Mouse (Mus musculus) brown adipose tissue, adult 24 weeks (tissue): ENCODE results near the gene Vdr. TPM values are rescaled to one million over a fixed set of nuclear protein-coding genes. Genes with fewer than 3 reads are reported as not detected.
"Not testable (repeated sequence)": the region's sequence is repeated elsewhere in the genome, so short reads cannot be mapped to it uniquely, and the experiment has no call there.

Source experiments
- H3K27ac ChIP-seq: fragments of 200-500 bp; replicated peaks from 2 replicates; pipeline ENCODE4 v1.5.1; 2012; ENCODE audit warnings: low read depth, mild to moderate bottlenecking, low read length
- H3K4me1 ChIP-seq: fragments of 200-500 bp; 2 replicates; pipeline ENCODE4 v1.6.1; 2012; ENCODE audit warnings: low read length, mixed read lengths; ENCODE audit not compliant: control insufficient read depth, insufficient read depth, insufficient read length
- H3K4me3 ChIP-seq: fragments of 200-500 bp; 2 replicates; pipeline ENCODE4 v1.5.1; 2012; ENCODE audit warnings: low read depth, mild to moderate bottlenecking, low read length, moderate library complexity; ENCODE audit not compliant: insufficient read depth
- polyA plus RNA-seq: library from polyadenylated mRNA; stranded (reverse); fragments of >200 nt; gene quantifications from 2 replicates; pipeline ENCODE4 v1.2.4, GENCODE M21; 2012; ENCODE audit not compliant: missing spikeins, insufficient read depth, insufficient read length

The Vdr gene
- polyA plus RNA-seq, 1 experiment: 1.5 TPM

DNA sequence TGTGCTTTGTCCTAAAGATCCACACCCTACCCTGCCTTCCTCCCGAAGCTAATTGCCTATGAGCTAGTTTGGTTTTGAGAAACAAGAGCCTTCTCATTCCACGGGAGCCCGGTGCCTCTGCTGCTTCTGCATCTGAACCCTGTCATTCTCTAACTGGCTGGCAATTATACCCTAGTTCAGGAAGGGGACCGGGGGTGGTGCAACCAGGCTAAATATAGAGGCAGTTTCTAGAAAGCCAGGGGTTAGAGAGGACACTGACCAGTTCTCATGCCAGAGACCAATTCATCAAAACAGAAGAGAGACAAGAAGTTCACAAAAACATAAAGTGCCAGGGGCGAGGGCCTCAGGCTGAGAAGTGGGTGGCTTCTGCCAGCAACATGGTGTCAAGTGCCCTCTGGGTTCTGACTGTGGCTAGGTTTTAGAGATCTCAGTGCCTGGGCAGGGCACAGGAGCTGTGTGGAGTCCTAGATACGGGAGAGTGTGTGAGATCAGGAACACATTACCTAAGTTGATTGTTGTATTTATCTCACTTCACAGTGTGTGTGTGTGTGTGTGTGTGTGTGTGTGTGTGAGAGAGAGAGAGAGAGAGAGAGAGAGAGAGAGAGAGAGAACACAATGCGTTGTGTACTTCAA lies 31.6 kb downstream of the Vdr start:
- no peaks in the 10 kb centered on the region for H3K4me1 ChIP-seq
- no peak overlapping the region for H3K4me3 ChIP-seq
- no peak overlapping the region for H3K27ac ChIP-seq

GRCm38 (mm10) chr15:97875784-97876183 lies 34.6 kb downstream of the Vdr start:
- Histone ChIP-seq H3K4me1 (peaks cover 4% of the 10 kb centered on the region; the same call in 1 of the 2 replicates), H3K4me3 (no peak overlapping the region), H3K27ac (no peak overlapping the region)

DNA sequence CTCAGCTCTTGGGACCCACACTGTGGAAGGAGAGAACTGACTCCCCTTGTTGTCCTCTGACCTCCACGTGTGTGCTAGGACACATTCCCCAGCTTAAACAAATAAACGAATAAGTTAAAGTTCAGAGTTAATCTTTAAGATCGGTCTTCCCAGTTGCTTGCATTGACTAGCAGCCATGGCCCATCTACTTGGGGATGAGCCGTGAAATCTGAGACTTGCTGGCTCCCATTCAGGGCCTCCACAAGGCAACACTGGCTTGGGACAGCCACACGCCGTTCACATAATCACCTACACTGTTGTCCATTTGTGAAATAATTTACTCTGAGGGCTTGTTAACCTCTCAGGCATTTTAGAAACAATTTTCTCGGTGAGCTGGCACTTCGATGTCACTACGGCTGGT lies 36.7 kb downstream of the Vdr start:
- H3K4me1 ChIP-seq: peaks cover 5% of the 10 kb centered on the region; the same call in 1 of the 2 replicates
- no peak overlapping the region for H3K4me3 ChIP-seq
- no peak overlapping the region for H3K27ac ChIP-seq

- no peak overlapping the region for H3K27ac ChIP-seq
- H3K4me1 ChIP-seq: peaks cover 5% of the 10 kb centered on the region; the same call in 1 of the 2 replicates
- H3K4me3 ChIP-seq: no peak overlapping the region
Measured at GRCm38 (mm10) chr15:97872161-97872560, 38.3 kb downstream of the Vdr start.

- Histone ChIP-seq H3K27ac (peak overlapping the region; percentile 68), H3K4me1 (peaks cover 5% of the 10 kb centered on the region; the same call in 1 of the 2 replicates), H3K4me3 (no peak overlapping the region)
Measured at GRCm38 (mm10) chr15:97871055-97872030, 39.1 kb downstream of the Vdr start.

- not testable (repeated sequence) for H3K27ac ChIP-seq, H3K4me1 ChIP-seq, H3K4me3 ChIP-seq
Measured at GRCm38 (mm10) chr15:97870116-97870515, 40.3 kb downstream of the Vdr start.

DNA sequence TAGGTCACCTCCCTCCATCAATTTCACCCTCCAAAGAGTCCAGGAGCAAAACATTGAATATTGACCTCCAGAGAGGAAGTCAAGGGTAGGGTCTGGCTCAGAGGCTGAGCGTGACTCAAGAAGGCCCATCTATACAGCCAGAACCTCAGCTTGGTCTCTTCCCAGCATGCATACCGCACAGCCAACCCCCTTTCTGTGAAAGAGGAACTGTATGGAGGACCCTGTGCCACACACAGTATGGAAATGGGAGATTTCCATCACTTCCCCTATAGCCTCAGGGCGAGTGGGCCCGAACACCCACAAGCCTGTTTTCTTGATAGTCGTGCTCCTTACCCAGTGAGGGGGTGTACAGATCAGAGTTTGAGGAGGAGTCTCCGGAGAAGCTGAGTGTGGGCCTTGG lies 41.4 kb downstream of the Vdr start:
- H3K27ac ChIP-seq: no peak overlapping the region
- H3K4me3 ChIP-seq: no peak overlapping the region
- peaks cover 5% of the 10 kb centered on the region; the same call in 1 of the 2 replicates for H3K4me1 ChIP-seq

DNA sequence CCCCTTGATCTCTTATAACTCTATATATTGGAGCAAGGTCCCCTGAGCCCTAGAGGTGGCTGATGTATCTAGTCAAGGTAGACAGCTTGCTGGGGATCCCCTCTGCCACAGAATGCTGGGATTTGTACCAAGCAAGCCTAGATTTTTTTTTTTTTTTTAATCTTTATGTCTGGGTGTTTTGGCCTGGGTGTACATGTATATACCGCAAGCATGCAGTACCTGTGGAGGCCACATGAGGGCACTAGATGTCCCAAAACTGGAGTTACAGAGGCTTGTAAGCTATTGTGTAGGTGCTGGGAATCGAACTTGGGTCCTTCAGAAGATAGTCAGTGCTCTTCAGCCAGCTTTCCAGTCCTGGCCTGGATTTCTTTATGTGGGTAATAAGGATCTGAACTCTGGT lies 44.4 kb downstream of the Vdr start:
- Histone ChIP-seq H3K4me3 (no peak overlapping the region), H3K27ac (no peak overlapping the region), H3K4me1 (peaks cover 2% of the 10 kb centered on the region; the same call in 1 of the 2 replicates)

DNA sequence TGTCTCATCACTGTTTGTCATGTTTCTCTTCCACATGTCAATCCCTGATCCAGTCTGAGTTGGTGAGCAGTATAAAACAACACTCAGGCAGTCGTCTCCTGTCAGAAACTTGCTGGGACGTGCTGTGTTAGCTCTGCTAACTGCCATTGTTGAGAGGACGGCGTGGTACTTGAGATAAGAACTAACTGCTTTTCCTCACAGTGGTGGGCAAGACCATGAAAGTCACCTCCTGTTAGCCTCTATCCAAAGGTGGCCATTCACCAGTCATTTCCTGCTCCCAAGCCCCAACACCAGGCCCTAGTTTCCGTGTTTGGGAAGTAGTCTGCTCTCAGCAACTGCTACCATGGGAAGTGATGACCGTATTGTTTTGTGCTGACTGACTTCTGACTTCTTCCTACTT lies 45.3 kb downstream of the Vdr start:
- Histone ChIP-seq H3K4me1 (no peaks in the 10 kb centered on the region), H3K27ac (0 out of 2 replicates have a peak overlapping the region, but pooled peaks have one; percentile 8), H3K4me3 (no peak overlapping the region)

- Histone ChIP-seq H3K4me3 (no peak overlapping the region), H3K4me1 (no peaks in the 10 kb centered on the region), H3K27ac (no peak overlapping the region)
Measured at GRCm38 (mm10) chr15:97864361-97865045, 45.9 kb downstream of the Vdr start.

DNA sequence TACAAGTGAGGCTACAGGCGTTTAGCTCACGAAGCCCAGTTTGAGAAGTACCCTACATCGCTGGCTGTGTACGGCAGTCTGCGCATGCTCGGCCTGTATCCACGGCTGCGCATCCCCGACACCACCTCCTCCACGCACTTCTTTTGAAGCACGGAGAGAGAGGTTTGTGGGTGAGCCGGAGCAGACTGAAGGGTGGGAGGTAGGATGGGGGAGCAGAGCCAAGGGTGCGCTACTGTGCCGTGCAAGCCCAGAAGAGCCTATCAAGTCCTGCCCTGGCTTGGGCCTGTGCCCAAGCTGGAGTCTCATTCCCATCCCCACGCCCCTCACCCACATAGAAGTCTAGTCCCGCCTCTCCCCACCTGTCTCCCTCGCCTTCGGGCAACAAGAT lies 46.9 kb downstream of the Vdr start:
- Histone ChIP-seq H3K27ac (no peak overlapping the region), H3K4me1 (no peaks in the 10 kb centered on the region), H3K4me3 (no peak overlapping the region)

- Histone ChIP-seq H3K4me1 (no peaks in the 10 kb centered on the region), H3K27ac (no peak overlapping the region), H3K4me3 (no peak overlapping the region)
Measured at GRCm38 (mm10) chr15:97862881-97863493, 47.4 kb downstream of the Vdr start.

GRCm38 (mm10) chr15:97860353-97860752 lies 50.1 kb downstream of the Vdr start:
- Histone ChIP-seq H3K4me1 (no peaks in the 10 kb centered on the region), H3K4me3 (no peak overlapping the region), H3K27ac (no peak overlapping the region)

DNA sequence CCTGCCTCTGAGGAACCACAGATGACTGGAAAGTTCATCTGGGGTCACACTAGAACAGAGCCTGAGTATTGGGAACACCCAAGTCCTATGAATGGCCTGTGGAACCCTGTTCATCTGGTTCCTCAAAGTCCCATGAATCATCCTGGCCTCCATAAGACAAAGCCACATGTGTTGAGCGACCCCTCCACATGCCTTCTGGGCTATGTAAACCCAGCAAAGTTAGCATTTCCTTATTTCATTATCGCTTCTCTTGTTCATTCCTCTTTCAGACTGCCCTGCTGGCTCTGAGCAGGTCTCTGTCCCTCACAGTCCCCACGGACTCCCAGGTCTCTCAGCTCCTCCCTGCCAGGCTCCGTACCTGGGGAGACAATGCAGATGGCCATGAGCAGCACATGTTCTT lies 52.0 kb downstream of the Vdr start:
- Histone ChIP-seq H3K27ac (no peak overlapping the region), H3K4me1 (no peaks in the 10 kb centered on the region), H3K4me3 (no peak overlapping the region)

DNA sequence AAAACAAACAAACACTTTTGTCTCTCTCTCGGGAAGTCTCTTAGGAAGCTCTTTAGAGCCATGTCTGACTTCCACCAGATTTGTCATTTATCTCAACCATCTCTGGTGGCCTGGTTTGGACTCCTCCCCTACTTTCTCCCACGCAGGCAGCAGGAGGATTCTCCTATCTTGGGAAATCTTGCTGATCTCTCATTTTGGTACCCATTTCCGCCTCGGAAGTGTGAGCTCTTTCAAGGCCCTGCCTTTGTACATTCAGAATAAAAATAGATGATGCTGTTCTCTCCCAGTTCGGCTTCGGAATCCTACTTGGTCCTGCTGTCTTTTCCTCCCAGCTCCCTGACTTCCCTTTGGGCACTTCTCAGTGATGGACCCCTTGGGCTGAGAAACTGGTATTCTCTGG lies 55.9 kb downstream of the Vdr start:
- Histone ChIP-seq H3K27ac (no peak overlapping the region), H3K4me1 (no peaks in the 10 kb centered on the region), H3K4me3 (no peak overlapping the region)
